Mouse (Mus musculus) layer of hippocampus, adult 9-10 months (tissue): ENCODE results near the gene Vmn2r39.
"Not testable (repeated sequence)": the region's sequence is repeated elsewhere in the genome, so short reads cannot be mapped to it uniquely, and the experiment has no call there.

Experiments used
- DNase-seq: peaks from one replicate; pipeline ENCODE4 v3.0.0; 2022; ENCODE audit warnings: low spot score

Vmn2r39 gene

GRCm38 (mm10) chr7:9030698-9031097 is at the start of gene Vmn2r39:
Gene Vmn2r39, minus strand, starts transcription at chr7:9030798.
- not testable (repeated sequence) for DNase-seq

GRCm38 (mm10) chr7:9065353-9065752 is 34.8 kb upstream of the Vmn2r39 start:
- not testable (repeated sequence) for DNase-seq
